Mouse (Mus musculus): ENCODE data around the gene Tmem216. TPM values are rescaled to one million over a fixed set of nuclear protein-coding genes. Genes with fewer than 3 reads are reported as not detected.

Gene Tmem216
- polyA plus RNA-seq, 1 experiment from 2014 or later = 60.0 TPM

GRCm38 (mm10) chr19:10591659-10592377, 35.8 kb upstream of the Tmem216 start:
- peaks cover 44% of the 10 kb centered on the region for H3K36me3 ChIP-seq (ENCODE audit: control insufficient read depth, insufficient read depth, low read length)
- no peak for DNase-seq
- H3K27ac ChIP-seq (replicated peaks; ENCODE audit: low read depth, low read length) = no peak overlapping the region
- 91% methylated on average over 6 of the region's 6 CpGs for WGBS
- ATAC-seq (ENCODE audit: low FRiP score, low TSS enrichment) = no peak
- no peak overlapping the region for H3K4me3 ChIP-seq (replicated peaks; ENCODE audit: low read depth, low read length)
- no peak overlapping the region for H3K4me2 ChIP-seq (ENCODE audit: low read length)
- no peak overlapping the region for H3K9ac ChIP-seq (replicated peaks; ENCODE audit: low read length)
- no peaks in the 10 kb centered on the region for H3K9me3 ChIP-seq (ENCODE audit: control insufficient read depth, low read length)
- no peaks in the 10 kb centered on the region for H3K4me1 ChIP-seq (ENCODE audit: control insufficient read depth, insufficient read depth, low read length)
- H3K27me3 ChIP-seq (ENCODE audit: control insufficient read depth, insufficient read depth, low read length) = no peaks in the 10 kb centered on the region

GRCm38 (mm10) chr19:10590301-10590700, 34.3 kb upstream of the Tmem216 start:
- ATAC-seq (ENCODE audit: low FRiP score, low TSS enrichment) (no peak), DNase-seq (no peak)
- H3K4me1 ChIP-seq (ENCODE audit: control insufficient read depth, insufficient read depth, low read length) = no peaks in the 10 kb centered on the region
- H3K27me3 ChIP-seq (ENCODE audit: control insufficient read depth, insufficient read depth, low read length) = no peaks in the 10 kb centered on the region
- 85% methylated on average over 3 of the region's 3 CpGs for WGBS
- H3K9me3 ChIP-seq (ENCODE audit: control insufficient read depth, low read length) = no peaks in the 10 kb centered on the region
- no peak overlapping the region for H3K27ac ChIP-seq (replicated peaks; ENCODE audit: low read depth, low read length)
- H3K4me2 ChIP-seq (ENCODE audit: low read length) = no peak overlapping the region
- H3K36me3 ChIP-seq (ENCODE audit: control insufficient read depth, insufficient read depth, low read length) = peaks cover 39% of the 10 kb centered on the region
- no peak overlapping the region for H3K4me3 ChIP-seq (replicated peaks; ENCODE audit: low read depth, low read length)
- H3K9ac ChIP-seq (replicated peaks; ENCODE audit: low read length) = no peak overlapping the region

- H3K27ac ChIP-seq (replicated peaks; ENCODE audit: low read depth, low read length) = no peak overlapping the region
- no peaks in the 10 kb centered on the region for H3K9me3 ChIP-seq (ENCODE audit: control insufficient read depth, low read length)
- no peak overlapping the region for H3K9ac ChIP-seq (replicated peaks; ENCODE audit: low read length)
- WGBS = 71% methylated on average over 5 of the region's 5 CpGs
- no peak for DNase-seq
- no peak for ATAC-seq (ENCODE audit: low FRiP score, low TSS enrichment)
- H3K4me2 ChIP-seq (ENCODE audit: low read length) = no peak overlapping the region
- no peaks in the 10 kb centered on the region for H3K4me1 ChIP-seq (ENCODE audit: control insufficient read depth, insufficient read depth, low read length)
- H3K4me3 ChIP-seq (replicated peaks; ENCODE audit: low read depth, low read length) = no peak overlapping the region
- H3K27me3 ChIP-seq (ENCODE audit: control insufficient read depth, insufficient read depth, low read length) = no peaks in the 10 kb centered on the region
- peaks cover 31% of the 10 kb centered on the region for H3K36me3 ChIP-seq (ENCODE audit: control insufficient read depth, insufficient read depth, low read length)
Measured at GRCm38 (mm10) chr19:10589127-10589857, 33.3 kb upstream of the Tmem216 start.

- DNase-seq = no peak
- Histone ChIP-seq H3K4me3 (replicated peaks; ENCODE audit: low read depth, low read length) (no peak overlapping the region), H3K9ac (replicated peaks; ENCODE audit: low read length) (no peak overlapping the region), H3K36me3 (ENCODE audit: control insufficient read depth, insufficient read depth, low read length) (peaks cover 11% of the 10 kb centered on the region), H3K9me3 (ENCODE audit: control insufficient read depth, low read length) (no peaks in the 10 kb centered on the region), H3K4me2 (ENCODE audit: low read length) (no peak overlapping the region), H3K27ac (replicated peaks; ENCODE audit: low read depth, low read length) (no peak overlapping the region), H3K4me1 (ENCODE audit: control insufficient read depth, insufficient read depth, low read length) (no peaks in the 10 kb centered on the region), H3K27me3 (ENCODE audit: control insufficient read depth, insufficient read depth, low read length) (no peaks in the 10 kb centered on the region)
- WGBS = 91% methylated on average over 8 of the region's 8 CpGs
- no peak for ATAC-seq (ENCODE audit: low FRiP score, low TSS enrichment)
Measured at GRCm38 (mm10) chr19:10587231-10587630, 31.2 kb upstream of the Tmem216 start.

GRCm38 (mm10) chr19:10585112-10585511, 29.1 kb upstream of the Tmem216 start:
- ATAC-seq (ENCODE audit: low FRiP score, low TSS enrichment) (no peak), DNase-seq (no peak)
- Histone ChIP-seq H3K9ac (replicated peaks; ENCODE audit: low read length) (no peak overlapping the region), H3K27me3 (ENCODE audit: control insufficient read depth, insufficient read depth, low read length) (no peaks in the 10 kb centered on the region), H3K4me3 (replicated peaks; ENCODE audit: low read depth, low read length) (no peak overlapping the region), H3K36me3 (ENCODE audit: control insufficient read depth, insufficient read depth, low read length) (peaks cover 6% of the 10 kb centered on the region), H3K4me1 (ENCODE audit: control insufficient read depth, insufficient read depth, low read length) (no peaks in the 10 kb centered on the region), H3K9me3 (ENCODE audit: control insufficient read depth, low read length) (no peaks in the 10 kb centered on the region), H3K27ac (replicated peaks; ENCODE audit: low read depth, low read length) (no peak overlapping the region), H3K4me2 (ENCODE audit: low read length) (no peak overlapping the region)
- WGBS = 91% methylated on average over 8 of the region's 8 CpGs

GRCm38 (mm10) chr19:10583550-10584146, 27.6 kb upstream of the Tmem216 start:
- Histone ChIP-seq H3K27me3 (ENCODE audit: control insufficient read depth, insufficient read depth, low read length) (no peaks in the 10 kb centered on the region), H3K27ac (replicated peaks; ENCODE audit: low read depth, low read length) (no peak overlapping the region), H3K36me3 (ENCODE audit: control insufficient read depth, insufficient read depth, low read length) (peaks cover 6% of the 10 kb centered on the region), H3K9me3 (ENCODE audit: control insufficient read depth, low read length) (no peaks in the 10 kb centered on the region), H3K4me3 (replicated peaks; ENCODE audit: low read depth, low read length) (no peak overlapping the region), H3K4me2 (ENCODE audit: low read length) (no peak overlapping the region), H3K9ac (replicated peaks; ENCODE audit: low read length) (no peak overlapping the region), H3K4me1 (ENCODE audit: control insufficient read depth, insufficient read depth, low read length) (no peaks in the 10 kb centered on the region)
- WGBS = 77% methylated on average over 7 of the region's 7 CpGs
- DNase-seq (no peak), ATAC-seq (ENCODE audit: low FRiP score, low TSS enrichment) (no peak)

- WGBS = 91% methylated on average over 6 of the region's 6 CpGs
- no peak for DNase-seq
- no peaks in the 10 kb centered on the region for H3K27me3 ChIP-seq (ENCODE audit: control insufficient read depth, insufficient read depth, low read length)
Measured at GRCm38 (mm10) chr19:10581984-10582383, 25.9 kb upstream of the Tmem216 start.

GRCm38 (mm10) chr19:10580761-10581160, 24.7 kb upstream of the Tmem216 start:
- Histone ChIP-seq H3K27ac (replicated peaks; ENCODE audit: low read depth, low read length) (no peak overlapping the region), H3K9me3 (ENCODE audit: control insufficient read depth, low read length) (no peaks in the 10 kb centered on the region), H3K36me3 (ENCODE audit: control insufficient read depth, insufficient read depth, low read length) (peaks cover 4% of the 10 kb centered on the region; the same call in 1 of the 2 replicates), H3K9ac (replicated peaks; ENCODE audit: low read length) (no peak overlapping the region), H3K4me1 (ENCODE audit: control insufficient read depth, insufficient read depth, low read length) (peaks cover 11% of the 10 kb centered on the region), H3K27me3 (ENCODE audit: control insufficient read depth, insufficient read depth, low read length) (no peaks in the 10 kb centered on the region), H3K4me3 (replicated peaks; ENCODE audit: low read depth, low read length) (no peak overlapping the region), H3K4me2 (ENCODE audit: low read length) (no peak overlapping the region)
- 89% methylated on average over 3 of the region's 3 CpGs for WGBS
- DNase-seq (no peak), ATAC-seq (ENCODE audit: low FRiP score, low TSS enrichment) (no peak)

More at GRCm38 (mm10) chr19:10581984-10582383, 25.9 kb upstream of the Tmem216 start:
- no peak for ATAC-seq (ENCODE audit: low FRiP score, low TSS enrichment)
- no peak overlapping the region for H3K27ac ChIP-seq (replicated peaks; ENCODE audit: low read depth, low read length)
- peaks cover 5% of the 10 kb centered on the region for H3K4me1 ChIP-seq (ENCODE audit: control insufficient read depth, insufficient read depth, low read length)
- H3K4me2 ChIP-seq (ENCODE audit: low read length) = no peak overlapping the region
- H3K4me3 ChIP-seq (replicated peaks; ENCODE audit: low read depth, low read length) = no peak overlapping the region
- no peaks in the 10 kb centered on the region for H3K9me3 ChIP-seq (ENCODE audit: control insufficient read depth, low read length)
- no peak overlapping the region for H3K9ac ChIP-seq (replicated peaks; ENCODE audit: low read length)
- peaks cover 4% of the 10 kb centered on the region; the same call in 1 of the 2 replicates for H3K36me3 ChIP-seq (ENCODE audit: control insufficient read depth, insufficient read depth, low read length)

Measured in midbrain, embryonic 14.5 days (tissue).